Mouse (Mus musculus) CD4-positive, CD25-positive, alpha-beta regulatory T cell, adult 4 months (primary cell): ENCODE results near the gene Ap3b1. TPM values are rescaled to one million over a fixed set of nuclear protein-coding genes. Genes with fewer than 3 reads are reported as not detected.
A peak's percentile ranks its signal among the peaks of the same experiment; 100 is the strongest.
"Not testable (repeated sequence)": the region's sequence is repeated elsewhere in the genome, so short reads cannot be mapped to it uniquely, and the experiment has no call there.

Experiments used
- ATAC-seq: one replicate; pipeline ENCODE4 v1.8.0; 2017
- polyA plus RNA-seq, 2 experiments: library from polyadenylated mRNA; unstranded; fragments of 100-300 nt; shearing (Covaris generic); gene quantifications; one replicate each; pipeline ENCODE4 v1.2.1; 2017

Gene Ap3b1
- polyA plus RNA-seq, result 10 to 100 TPM; 41.8 to 46.0 TPM

DNA sequence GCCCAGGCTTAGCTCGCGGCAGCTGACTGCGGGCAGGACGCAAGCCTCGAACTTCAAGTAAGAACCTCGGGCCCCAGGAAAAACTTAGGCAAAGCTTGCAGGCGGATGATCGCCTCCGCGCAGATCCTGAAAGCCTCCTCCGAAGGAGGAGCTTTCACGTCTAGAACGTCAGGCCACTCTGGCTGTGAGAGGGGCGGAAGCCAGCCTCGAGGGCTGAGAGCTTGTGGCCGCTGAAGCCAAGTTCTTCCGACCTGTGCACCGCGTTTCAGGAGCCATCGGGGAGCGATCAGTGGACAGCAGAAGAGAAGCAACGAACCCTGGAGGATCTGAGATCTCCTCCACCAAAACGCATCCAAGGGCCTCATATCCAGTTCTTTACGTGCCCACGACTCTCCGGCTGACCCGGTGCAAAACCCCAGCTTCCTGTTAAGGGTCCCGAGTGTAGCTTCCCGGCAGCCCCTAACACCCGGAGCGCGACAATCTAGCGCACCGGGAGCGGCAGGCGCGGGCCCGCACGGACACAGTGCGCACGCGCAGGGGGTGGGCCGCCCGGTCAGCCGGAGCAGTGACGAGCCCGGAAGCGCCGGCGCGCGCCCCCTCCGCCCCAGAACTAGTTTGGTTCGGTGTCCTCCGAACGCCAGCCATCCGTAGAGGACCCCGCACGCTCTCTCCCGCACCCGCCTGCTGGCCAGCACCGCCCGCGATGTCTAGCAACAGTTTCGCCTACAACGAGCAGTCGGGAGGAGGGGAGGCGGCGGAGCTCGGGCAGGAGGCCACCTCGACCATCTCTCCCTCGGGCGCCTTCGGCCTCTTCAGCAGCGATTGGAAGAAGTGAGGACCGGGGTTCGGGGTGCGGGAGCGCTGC, at the start of gene Ap3b1:
TSS of gene Ap3b1 (plus strand) at position 560 of the 865 bp plus-strand sequence.
- ATAC-seq, result peak; percentile 86

GRCm38 (mm10) chr13:94312812-94313211, 45.9 kb upstream of the Ap3b1 start:
- ATAC-seq, result not testable (repeated sequence)

DNA sequence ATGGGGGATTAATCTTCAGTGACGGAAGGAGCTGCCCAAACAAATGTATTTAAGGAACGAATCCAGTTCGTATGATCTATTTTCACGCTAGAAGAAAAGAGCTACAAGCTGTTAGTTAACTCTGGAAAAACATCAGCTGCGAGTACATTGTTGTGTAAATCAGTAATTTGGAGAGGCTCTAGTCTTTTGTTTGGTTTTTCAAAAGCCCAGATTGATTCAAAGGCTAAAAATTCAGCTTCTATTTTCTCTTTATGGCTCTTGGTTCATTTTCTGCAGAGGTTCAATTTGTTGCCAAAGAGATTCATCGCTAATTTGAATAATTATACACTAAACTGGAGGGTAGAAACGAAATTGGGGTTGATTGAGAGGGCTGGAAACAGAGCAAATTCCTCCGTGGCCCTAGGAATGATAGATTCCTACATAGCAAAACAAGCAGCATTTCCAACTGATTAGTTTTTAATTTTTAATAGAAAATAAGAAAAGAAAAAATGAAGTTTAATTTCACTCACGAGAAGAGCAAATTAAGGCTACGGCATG, 41.7 kb upstream of the Ap3b1 start:
- no peak for ATAC-seq

- no peak for ATAC-seq
Observed at GRCm38 (mm10) chr13:94321094-94321792, 37.5 kb upstream of the Ap3b1 start.

- no peak for ATAC-seq
Observed at GRCm38 (mm10) chr13:94322475-94322874, 36.3 kb upstream of the Ap3b1 start.

DNA sequence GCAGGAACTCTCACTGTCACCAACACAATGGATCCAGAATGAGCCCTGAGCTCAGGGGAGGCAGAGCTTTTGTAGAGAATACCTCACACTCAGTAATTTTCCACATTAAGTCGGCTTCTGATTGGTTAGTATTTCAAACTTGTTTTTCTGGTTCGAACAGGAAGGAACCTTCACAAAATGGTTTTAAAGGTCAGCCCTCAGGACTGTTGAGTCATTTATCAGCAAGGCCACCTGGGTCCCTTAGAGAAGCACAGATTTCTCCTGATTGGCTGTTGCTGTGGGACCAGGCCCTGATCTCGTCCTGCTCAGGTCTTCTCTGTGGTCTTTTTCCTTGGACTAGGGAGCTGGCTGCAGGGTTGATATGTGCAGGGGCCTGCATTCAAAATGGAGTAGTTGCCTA, 30.7 kb upstream of the Ap3b1 start:
- ATAC-seq, result peak; percentile 95

DNA sequence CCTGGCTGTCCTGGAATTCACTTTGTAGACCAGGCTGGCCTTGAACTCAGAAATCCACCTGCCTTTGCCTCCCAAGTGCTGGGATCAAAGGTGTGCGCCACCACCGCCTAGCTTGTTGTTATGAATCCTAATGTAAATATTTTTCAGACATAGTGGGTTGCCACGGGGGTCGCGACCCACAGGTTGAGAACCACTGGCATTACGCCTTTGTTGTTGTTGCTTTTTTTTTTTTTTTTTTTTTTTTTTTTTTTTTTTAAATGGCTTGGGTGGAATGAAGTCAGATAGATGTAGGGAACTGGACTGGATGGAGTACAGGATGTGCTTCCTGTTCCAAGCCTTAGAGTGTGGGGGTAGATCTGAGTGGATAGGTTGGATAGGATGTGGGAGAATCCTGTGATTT, 29.8 kb upstream of the Ap3b1 start:
- ATAC-seq, result not testable (repeated sequence)

- ATAC-seq, result no peak
Observed at GRCm38 (mm10) chr13:94330392-94330979, 28.3 kb upstream of the Ap3b1 start.

GRCm38 (mm10) chr13:94338357-94338756, 20.4 kb upstream of the Ap3b1 start:
- ATAC-seq, result no peak

- ATAC-seq, result no peak
Observed at GRCm38 (mm10) chr13:94343192-94343591, 15.6 kb upstream of the Ap3b1 start.

DNA sequence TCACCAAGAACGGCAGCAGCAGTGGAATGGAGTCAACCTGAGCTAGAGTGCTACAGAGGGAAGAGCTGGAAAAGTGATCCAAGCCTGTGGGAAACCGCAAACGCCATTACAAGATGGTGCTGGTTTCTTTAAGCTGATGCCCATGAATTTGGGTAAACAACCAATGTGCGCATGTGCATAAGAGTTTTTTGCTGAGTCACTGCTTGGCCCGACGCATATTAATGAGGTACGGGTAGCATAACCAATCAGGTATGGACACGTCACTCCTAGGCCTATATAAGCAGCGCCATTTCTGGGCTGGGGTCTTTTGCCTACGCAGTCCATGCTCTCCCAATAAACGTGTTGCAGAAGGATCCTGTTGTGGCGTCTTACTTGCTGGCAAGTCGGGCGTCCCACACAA, 14.2 kb upstream of the Ap3b1 start:
- not testable (repeated sequence) for ATAC-seq

DNA sequence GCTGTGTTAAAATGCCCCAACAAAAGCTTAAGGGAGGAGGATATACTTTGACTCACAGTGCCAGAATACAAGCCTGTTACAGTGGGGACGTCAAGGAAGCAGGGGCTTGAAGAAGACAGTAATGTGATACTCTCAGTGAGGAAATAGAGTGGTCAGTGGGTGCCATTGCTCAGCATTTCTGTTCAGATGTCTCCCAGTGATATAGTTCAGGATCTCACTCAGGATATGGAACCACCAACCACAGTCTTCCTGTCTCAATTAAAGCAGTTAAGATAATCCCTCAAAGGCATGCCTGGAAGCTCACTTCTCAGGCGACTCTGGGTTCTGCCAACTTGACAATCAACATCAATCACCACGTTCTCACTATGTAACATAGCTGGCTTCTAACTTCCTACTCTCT, 4.2 kb upstream of the Ap3b1 start:
- no peak for ATAC-seq

GRCm38 (mm10) chr13:94358101-94358400, 709 bp upstream of the Ap3b1 start:
- ATAC-seq, result no peak

DNA sequence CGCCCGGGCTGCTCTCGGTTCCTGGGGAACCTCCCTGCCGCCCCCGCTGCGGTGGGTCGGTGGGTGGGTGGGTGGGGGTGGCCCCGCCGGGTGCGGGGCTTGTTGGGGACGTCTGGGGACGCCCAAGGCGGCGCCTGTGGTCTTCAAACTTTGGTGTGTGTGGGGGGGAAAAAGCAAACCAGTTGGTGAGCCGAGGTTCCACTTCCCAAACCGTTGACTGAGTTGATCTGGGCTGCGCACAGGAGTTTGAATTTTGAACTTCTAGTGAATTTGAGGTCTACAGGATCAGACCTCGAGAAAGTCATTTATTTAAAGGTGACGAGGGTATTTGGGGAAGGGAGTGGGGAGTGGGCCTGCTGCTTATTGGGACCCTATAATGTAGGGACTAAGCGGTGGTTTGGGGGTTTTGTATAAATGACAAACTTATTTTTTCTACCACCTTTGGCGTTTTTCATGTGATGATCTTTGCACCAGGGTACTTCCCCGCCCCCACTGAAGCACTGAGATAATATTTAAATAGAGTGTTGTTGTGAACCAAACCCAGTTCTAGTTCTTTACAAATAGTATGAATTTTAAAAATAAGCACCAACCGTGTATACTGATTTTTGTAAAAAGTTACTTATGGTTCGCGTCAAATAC, 641 bp downstream of the Ap3b1 start:
- ATAC-seq, result no peak

- not testable (repeated sequence) for ATAC-seq
Observed at GRCm38 (mm10) chr13:94361013-94361580, 2.3 kb downstream of the Ap3b1 start.

DNA sequence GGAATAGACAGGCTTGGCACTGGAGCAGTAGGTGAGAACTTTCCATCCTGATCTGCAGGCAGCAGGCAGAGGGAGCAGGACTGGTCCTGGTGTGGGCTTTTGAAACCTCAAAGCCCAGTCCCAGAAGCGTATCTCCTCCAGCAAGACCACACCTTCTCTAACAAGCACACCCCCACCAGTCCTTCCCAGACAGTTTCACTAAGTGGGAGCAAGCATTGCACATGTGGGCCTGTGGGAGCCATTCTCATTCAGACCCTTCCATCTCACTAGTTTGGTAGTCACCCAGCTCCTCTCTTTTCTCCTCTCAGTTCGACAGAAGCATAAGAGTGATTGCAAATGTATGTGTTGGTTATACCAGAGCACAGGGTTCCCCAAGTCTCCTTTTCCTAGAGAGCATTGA, 5.6 kb downstream of the Ap3b1 start:
- no peak for ATAC-seq

- ATAC-seq, result no peak
Observed at GRCm38 (mm10) chr13:94365108-94365907, 6.5 kb downstream of the Ap3b1 start.

DNA sequence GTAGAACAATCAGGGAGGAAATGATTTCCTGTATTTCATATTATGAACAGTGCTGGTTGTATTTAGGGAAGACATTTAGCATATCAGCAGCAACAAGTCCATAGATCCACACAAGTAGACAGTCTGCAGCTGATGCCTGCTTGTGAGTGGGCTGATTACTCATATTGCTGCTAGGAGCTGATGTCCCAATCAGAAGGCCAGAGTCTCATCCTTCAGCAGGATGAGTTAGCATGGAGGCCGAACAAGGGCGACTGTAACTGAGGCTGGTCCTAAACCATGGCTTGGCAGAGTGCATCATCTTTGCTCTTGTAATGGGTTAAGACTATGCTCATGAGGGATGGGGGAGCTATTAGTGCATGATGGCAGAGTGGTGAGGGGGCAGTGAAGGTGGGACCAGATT, 9.1 kb downstream of the Ap3b1 start:
- no peak for ATAC-seq

GRCm38 (mm10) chr13:94370521-94370920, 11.8 kb downstream of the Ap3b1 start:
- no peak for ATAC-seq

- ATAC-seq, result no peak
Observed at GRCm38 (mm10) chr13:94372066-94372465, 13.3 kb downstream of the Ap3b1 start.

- ATAC-seq, result no peak
Observed at GRCm38 (mm10) chr13:94374131-94374530, 15.4 kb downstream of the Ap3b1 start.
